Mouse (Mus musculus): ENCODE results near the gene Tmc6.
"Not testable (repeated sequence)": the region's sequence is repeated elsewhere in the genome, so short reads cannot be mapped to it uniquely, and the experiment has no call there.

Gene Tmc6

DNA sequence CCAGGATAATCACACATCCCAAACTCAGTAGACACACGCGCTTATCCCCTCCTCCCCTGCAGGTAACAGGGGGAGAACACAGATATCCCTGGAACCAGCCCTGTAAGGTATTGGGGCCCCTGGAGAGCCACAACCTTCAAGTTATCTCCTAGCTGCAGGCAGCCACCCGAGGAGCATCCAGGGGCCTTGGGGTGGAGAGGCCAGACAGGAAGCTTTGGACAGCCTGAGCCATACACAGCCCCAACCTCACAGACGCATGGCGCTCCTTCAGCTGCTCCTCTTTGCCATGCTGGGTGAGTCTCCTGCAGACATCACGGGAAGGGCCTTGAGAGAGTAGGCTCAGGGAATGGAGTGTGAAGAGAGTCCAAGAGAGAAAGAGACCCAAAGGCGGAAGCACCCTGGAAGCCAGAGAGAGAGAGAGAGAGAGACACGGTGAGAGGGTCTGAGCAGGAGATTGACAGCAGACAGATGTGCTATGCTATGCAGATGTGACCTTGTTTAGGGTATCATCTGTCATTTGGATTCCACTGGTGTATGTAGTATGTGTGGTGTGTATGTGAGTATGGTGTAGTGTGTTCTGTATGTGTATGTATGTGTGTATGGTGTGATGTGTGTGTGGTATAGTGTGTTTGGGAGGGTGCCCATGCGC lies 15.6 kb upstream of the Tmc6 start, which contains the start of gene 6030468B19Rik:
Gene 6030468B19Rik, plus strand, starts transcription at position 150 of the 649 bp plus-strand sequence.
- no peaks in the 10 kb centered on the region for H3K27me3 ChIP-seq (ENCODE audit: control insufficient read depth, insufficient read depth, low read length, poor library complexity, severe bottlenecking)
- H3K36me3 ChIP-seq (ENCODE audit: control insufficient read depth, insufficient read depth, low read length, poor library complexity, severe bottlenecking), result no peaks in the 10 kb centered on the region
- DNase-seq (ENCODE audit: low read depth, low spot score), result no peak

DNA sequence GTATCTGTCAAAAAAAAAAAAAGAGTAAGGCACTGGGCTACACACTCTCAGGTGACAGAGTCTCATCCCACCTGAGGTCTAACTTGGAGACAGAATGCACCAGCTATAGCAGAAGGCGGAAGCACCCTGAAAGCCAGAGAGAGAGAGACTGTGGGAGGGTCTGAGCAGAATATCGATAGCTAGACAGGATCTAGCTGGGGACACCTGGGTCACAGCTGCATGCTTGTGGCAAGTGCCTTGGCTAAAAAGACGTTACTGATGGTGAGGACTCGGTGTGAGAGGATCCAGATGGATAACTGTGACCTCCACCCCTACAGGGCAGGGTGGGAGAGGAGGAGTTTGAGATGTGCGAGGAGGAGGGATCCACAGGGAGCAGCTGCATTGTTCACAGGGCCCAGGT lies 15.0 kb upstream of the Tmc6 start:
- no peaks in the 10 kb centered on the region for H3K27me3 ChIP-seq (ENCODE audit: control insufficient read depth, insufficient read depth, low read length, poor library complexity, severe bottlenecking)
- DNase-seq (ENCODE audit: low read depth, low spot score), result no peak
- no peaks in the 10 kb centered on the region for H3K36me3 ChIP-seq (ENCODE audit: control insufficient read depth, insufficient read depth, low read length, poor library complexity, severe bottlenecking)

DNA sequence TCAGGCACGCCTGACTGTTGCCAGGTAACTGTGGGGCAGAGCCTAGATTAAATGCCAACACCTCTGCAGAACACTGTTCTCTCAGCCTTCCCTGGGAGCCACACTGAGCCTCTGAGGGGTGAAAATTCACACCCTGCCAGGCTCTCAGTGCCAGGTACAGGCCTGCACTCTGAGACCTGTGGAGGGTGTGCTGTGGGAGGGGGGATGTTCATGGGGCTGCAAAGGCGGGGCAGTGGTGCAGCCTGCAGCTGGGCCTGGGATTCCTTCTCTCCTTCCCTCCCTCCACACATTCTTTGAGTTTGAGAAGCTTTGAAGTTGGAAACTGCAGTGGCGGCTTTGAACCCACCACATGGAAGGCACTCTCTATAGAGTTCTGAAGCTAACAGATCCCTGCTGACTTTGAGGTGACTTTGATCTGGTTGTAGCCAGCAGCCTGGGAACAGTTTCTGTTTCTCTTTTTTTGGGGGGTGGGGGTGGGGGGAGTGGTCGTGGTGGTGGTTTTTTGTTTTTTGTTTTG lies 12.1 kb upstream of the Tmc6 start:
- H3K27me3 ChIP-seq (ENCODE audit: control insufficient read depth, insufficient read depth, low read length, poor library complexity, severe bottlenecking), result no peaks in the 10 kb centered on the region
- peaks cover 2% of the 10 kb centered on the region; the same call in 1 of the 2 replicates for H3K36me3 ChIP-seq (ENCODE audit: control insufficient read depth, insufficient read depth, low read length, poor library complexity, severe bottlenecking)
- DNase-seq (ENCODE audit: low read depth, low spot score), result no peak

DNA sequence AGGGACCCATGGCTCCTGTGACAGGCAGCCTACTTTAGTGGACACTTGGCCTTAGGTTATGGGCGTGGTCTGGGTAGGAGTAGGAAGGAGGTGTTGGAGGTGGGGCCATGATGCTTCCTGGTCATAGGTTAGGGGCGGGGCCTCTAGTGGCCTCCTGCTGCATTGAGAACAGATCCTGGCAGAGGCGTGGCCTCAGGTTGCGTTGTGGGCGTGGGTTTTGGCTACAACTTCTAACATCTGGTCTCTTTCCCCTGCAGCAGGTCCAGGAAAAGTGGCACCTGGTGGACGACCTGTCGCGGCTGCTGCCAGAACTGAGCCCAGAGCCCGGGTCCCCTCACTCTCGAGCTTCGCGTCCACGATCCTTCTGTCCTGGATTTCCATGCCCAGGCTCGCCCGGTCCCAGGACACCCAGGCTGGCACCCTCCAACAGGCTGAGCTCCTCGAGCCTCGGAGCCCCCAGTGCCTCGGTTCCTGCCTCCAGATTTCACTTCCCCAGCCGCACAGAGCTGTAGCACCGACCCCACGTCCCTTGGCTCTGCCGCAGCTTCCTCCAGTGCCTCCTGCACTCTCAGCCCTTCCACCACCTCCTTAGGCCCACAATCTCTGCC lies 10.4 kb upstream of the Tmc6 start:
- Histone ChIP-seq H3K27me3 (ENCODE audit: control insufficient read depth, insufficient read depth, low read length, poor library complexity, severe bottlenecking) (no peaks in the 10 kb centered on the region), H3K36me3 (ENCODE audit: control insufficient read depth, insufficient read depth, low read length, poor library complexity, severe bottlenecking) (peaks cover 5% of the 10 kb centered on the region)
- DNase-seq (ENCODE audit: low read depth, low spot score), result peak; percentile 87

DNA sequence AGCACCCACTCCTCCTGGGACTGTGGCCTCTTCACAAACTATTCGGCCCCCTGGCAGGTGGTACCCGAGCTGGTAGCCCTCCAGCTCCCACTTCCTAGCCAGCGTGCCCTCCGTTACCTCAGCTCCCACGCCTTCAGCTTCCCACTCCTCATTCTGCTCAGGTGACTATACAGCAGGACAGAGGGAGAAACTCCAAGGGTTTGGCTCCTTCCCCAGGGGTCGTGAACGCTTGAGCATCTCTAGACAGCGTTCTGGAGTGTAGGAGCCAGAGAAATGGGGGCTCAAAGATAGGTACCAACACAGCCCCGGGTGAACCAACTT lies 9.4 kb upstream of the Tmc6 start:
- DNase-seq (ENCODE audit: low read depth, low spot score), result no peak
- H3K36me3 ChIP-seq (ENCODE audit: control insufficient read depth, insufficient read depth, low read length, poor library complexity, severe bottlenecking), result peaks cover 14% of the 10 kb centered on the region
- H3K27me3 ChIP-seq (ENCODE audit: control insufficient read depth, insufficient read depth, low read length, poor library complexity, severe bottlenecking), result no peaks in the 10 kb centered on the region

DNA sequence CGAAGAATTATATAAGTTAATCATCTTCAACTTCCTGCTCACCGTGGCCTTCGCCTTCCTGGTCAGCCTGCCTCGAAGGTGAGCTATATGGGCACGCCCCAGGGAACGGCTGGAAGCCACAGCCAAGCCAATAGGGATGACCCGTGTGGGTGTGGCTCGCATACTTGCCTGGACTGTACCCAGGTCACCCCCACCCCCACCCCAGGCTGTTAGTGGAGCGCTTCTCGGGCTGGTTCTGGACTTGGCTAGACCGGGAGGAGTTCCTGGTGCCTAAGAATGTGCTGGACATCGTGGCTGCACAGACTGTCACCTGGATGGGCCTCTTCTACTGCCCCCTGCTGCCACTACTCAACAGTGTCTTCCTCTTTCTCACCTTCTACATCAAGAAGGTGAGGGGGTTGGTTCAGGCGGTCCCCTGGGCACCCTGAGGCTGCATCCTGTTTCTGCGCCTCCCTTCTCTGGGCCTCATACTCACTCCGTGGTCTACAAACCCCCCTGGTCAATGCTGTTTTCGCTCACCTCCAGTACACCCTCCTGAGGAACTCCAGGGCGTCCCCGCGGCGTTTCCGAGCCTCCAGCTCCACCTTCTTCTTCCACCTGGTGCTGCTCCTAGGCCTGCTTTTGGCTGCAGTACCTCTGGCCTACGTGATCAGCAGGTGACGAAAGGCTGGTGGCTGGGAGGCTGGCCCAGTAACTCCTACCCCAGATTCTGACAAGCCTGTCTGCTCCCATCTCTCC lies 8.9 kb upstream of the Tmc6 start:
- Histone ChIP-seq H3K36me3 (ENCODE audit: control insufficient read depth, insufficient read depth, low read length, poor library complexity, severe bottlenecking) (peaks cover 14% of the 10 kb centered on the region), H3K27me3 (ENCODE audit: control insufficient read depth, insufficient read depth, low read length, poor library complexity, severe bottlenecking) (no peaks in the 10 kb centered on the region)
- peak; percentile 73 for DNase-seq (ENCODE audit: low read depth, low spot score)

DNA sequence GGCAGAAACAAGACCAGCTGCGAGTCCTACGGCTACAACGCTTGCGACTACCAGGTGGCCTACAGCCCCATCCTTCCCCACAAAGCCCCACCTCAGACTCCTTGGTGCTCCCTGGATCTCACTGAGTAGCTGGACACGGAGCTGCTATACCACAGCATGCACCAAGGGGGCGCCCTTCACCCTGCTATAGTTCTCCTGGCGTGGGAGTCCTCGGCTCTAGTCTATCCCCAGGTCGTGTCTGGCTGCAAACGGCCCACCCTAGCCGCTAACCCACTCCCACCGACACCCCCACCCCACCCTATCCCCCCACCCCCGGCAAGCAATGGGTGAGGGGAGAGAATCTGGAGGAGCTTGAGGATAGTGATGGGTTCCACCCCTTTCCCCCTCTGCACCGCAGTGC lies 8.3 kb upstream of the Tmc6 start:
- H3K27me3 ChIP-seq (ENCODE audit: control insufficient read depth, insufficient read depth, low read length, poor library complexity, severe bottlenecking), result no peaks in the 10 kb centered on the region
- peaks cover 16% of the 10 kb centered on the region for H3K36me3 ChIP-seq (ENCODE audit: control insufficient read depth, insufficient read depth, low read length, poor library complexity, severe bottlenecking)
- peak; percentile 83 for DNase-seq (ENCODE audit: low read depth, low spot score)

DNA sequence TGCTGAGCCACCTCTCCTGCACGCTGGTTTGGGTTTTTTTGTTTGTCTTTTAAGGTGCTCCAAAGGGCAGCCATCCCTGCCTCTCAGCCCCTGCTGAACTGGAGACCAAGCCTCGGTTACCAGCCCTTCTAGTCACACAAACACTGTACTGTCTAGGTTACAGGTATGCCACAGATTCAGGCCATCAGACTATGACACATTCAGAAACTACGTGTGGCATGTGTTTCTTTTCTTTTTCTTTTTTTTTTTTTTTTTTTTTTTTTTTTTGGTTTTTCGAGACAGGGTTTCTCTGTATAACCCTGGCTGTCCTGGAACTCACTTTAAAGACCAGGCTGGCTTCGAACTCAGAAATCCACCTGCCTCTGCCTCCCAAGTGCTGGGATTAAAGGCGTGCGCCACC lies 6.5 kb upstream of the Tmc6 start:
- H3K36me3 ChIP-seq (ENCODE audit: control insufficient read depth, insufficient read depth, low read length, poor library complexity, severe bottlenecking), result peaks cover 20% of the 10 kb centered on the region
- not testable (repeated sequence) for DNase-seq (ENCODE audit: low read depth, low spot score); H3K27me3 ChIP-seq (ENCODE audit: control insufficient read depth, insufficient read depth, low read length, poor library complexity, severe bottlenecking)

DNA sequence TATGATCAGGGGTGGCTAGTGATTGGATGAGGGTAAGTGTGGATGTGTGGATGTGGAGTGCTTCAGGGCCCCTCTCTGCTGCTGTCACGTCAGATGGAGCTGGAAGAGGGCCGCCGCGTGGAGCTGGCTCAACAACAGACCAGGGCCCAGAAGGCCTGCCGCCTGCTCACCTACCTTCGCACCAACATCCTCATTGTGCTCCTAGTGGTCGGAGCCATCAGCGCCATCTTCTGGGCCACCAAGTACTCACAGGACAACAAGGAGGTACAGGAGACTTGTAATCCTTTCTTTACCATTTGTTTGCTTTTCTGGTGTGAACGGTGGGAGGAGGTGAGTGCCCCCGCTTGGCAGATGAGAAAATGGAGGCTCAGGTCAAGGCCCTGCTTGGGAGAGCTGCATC lies 4.3 kb upstream of the Tmc6 start:
- Histone ChIP-seq H3K27me3 (ENCODE audit: control insufficient read depth, insufficient read depth, low read length, poor library complexity, severe bottlenecking) (no peaks in the 10 kb centered on the region), H3K36me3 (ENCODE audit: control insufficient read depth, insufficient read depth, low read length, poor library complexity, severe bottlenecking) (peaks cover 18% of the 10 kb centered on the region)
- peak; percentile 88 for DNase-seq (ENCODE audit: low read depth, low spot score)

DNA sequence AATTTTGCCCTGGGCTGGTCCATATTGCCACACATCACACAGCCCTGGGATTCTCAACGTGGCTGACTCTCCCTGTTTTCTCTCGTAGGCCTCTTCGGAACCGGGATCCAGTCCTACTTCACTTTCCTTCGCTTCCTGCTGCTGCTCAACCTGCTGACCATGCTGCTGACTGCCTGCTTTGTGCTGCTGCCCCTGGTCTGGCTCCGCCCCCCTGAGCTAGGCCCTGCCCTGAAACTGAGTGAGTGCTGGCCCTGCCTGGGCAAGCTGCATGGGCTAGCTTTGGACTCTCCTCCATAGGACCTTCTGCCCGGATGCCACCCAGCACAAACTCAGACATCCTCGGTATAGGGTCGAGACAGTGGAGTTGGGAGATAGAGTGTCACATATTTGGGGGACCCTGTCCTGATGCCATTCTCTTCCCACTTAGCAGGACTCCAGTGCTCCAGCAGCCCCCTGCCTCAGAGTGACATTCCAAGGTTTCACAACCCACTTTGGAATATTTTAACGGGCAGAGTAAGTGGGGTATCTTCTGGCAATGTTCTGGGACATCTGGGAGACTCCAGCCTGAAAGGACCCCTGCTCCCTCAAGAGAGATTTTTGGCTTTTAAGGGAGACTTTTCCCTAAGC lies 1.8 kb upstream of the Tmc6 start:
- Histone ChIP-seq H3K36me3 (ENCODE audit: control insufficient read depth, insufficient read depth, low read length, poor library complexity, severe bottlenecking) (peaks cover 16% of the 10 kb centered on the region), H3K27me3 (ENCODE audit: control insufficient read depth, insufficient read depth, low read length, poor library complexity, severe bottlenecking) (no peaks in the 10 kb centered on the region)
- peak; percentile 41 for DNase-seq (ENCODE audit: low read depth, low spot score)

DNA sequence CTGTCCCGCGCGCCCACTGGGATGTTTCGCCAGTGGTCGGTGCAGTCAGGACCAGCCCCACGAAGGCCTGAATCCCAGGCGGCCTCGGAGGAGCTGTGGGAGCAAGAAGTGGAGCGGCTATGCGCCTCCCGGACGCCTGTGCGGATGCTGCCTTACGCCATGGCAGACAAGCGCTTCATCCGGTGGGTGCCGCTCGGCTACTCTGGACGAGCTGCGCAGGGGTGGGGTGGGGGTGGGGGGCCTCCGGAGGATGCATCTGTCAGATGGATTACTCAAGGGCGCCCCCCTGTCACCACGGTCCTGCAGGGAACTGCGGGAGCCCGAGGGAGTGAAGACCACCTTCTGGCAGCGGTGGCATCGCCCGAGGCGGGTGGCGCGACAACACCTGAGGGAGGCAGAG lies 1.1 kb upstream of the Tmc6 start:
- H3K27me3 ChIP-seq (ENCODE audit: control insufficient read depth, insufficient read depth, low read length, poor library complexity, severe bottlenecking), result no peaks in the 10 kb centered on the region
- peak; percentile 85 for DNase-seq (ENCODE audit: low read depth, low spot score)
- H3K36me3 ChIP-seq (ENCODE audit: control insufficient read depth, insufficient read depth, low read length, poor library complexity, severe bottlenecking), result peaks cover 15% of the 10 kb centered on the region

DNA sequence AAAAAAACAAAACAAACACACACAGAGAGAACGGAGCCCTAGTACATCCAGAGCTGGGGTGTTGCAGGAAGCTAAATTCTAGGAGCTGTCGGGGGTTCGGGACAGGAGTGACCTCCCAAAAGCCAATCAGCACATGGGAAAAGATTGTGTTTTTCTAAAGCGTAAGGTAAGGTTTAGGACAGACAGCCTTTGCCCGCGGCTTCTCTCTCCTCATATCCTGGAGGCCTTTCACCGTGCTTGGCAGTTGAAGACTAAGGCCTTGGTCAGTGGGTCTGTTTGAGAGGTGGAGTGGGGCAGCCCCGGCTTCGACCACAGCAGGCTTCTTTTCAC lies 672 bp upstream of the Tmc6 start:
- Histone ChIP-seq H3K27me3 (ENCODE audit: control insufficient read depth, insufficient read depth, low read length, poor library complexity, severe bottlenecking) (no peaks in the 10 kb centered on the region), H3K36me3 (ENCODE audit: control insufficient read depth, insufficient read depth, low read length, poor library complexity, severe bottlenecking) (peaks cover 18% of the 10 kb centered on the region)
- DNase-seq (ENCODE audit: low read depth, low spot score), result no peak

DNA sequence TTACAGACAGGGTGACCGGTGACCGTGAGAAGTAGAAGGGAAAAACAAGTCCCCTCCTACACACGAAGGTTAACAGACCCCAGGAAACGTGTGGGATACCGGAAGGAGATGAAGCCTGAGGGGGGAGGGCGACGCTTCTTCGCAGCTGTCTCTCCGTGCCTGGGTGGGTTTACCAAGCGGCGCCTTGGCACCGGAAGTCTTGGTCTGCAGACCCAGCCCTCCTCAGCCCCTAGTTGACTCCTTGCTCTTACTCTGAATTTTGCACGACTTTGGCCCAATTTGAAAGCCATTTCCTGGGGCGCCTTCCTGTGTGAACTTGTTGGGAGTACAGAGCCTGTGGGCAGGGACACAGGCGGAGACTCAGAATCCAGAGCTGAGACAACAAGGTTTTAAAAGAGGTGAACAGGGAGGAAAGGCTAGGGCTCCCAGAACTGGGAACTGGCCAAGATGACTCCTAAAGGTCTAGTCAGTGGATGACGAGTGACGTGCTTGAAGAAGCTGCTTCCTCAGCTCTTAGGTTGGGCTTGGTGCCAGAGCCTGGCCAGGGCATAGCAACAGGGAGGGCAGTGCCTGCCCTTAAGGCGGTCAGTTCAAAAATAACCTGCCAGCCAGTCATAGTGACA lies 688 bp downstream of the Tmc6 start:
- no peaks in the 10 kb centered on the region for H3K27me3 ChIP-seq (ENCODE audit: control insufficient read depth, insufficient read depth, low read length, poor library complexity, severe bottlenecking)
- DNase-seq (ENCODE audit: low read depth, low spot score), result peak; percentile 70
- peaks cover 11% of the 10 kb centered on the region; the same call in 1 of the 2 replicates for H3K36me3 ChIP-seq (ENCODE audit: control insufficient read depth, insufficient read depth, low read length, poor library complexity, severe bottlenecking)

DNA sequence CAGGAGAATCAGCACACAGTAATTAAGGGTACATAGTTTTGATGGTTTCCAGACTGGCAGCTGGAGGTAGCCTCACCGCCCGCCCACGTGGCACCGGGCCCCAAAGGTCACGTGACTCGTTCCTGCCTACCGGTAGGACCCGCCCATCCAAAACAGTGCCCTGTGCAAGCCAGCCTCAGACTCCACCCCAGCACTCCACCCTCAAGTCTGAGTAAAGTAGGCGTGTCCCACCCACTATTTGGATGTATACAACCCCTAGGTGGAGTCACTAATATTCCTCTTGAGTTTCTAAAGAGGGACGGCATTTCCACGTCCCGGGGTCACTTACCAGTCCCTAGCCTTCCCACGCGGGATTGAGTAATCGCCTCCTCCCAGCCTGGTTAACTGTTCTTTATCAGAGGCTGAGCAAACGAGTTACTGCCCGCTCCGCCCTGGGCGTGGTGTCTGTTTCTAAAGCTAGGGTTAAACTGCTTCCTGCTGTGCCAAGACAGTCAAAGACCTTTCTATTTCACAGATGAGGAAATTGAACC lies 1.4 kb downstream of the Tmc6 start:
- Histone ChIP-seq H3K27me3 (ENCODE audit: control insufficient read depth, insufficient read depth, low read length, poor library complexity, severe bottlenecking) (no peaks in the 10 kb centered on the region), H3K36me3 (ENCODE audit: control insufficient read depth, insufficient read depth, low read length, poor library complexity, severe bottlenecking) (peaks cover 11% of the 10 kb centered on the region; the same call in 1 of the 2 replicates)
- peak; percentile 97 for DNase-seq (ENCODE audit: low read depth, low spot score)
